Mouse (Mus musculus) forebrain, embryonic 15.5 days (tissue): ENCODE measurements at regions not wholly inside any gene's neighbourhood (a gene's known extent, or its start where the extent isn't known, plus 50 kb on each side); places are given as distances from the start of the nearest gene placed in this dataset.

ENCODE experiments used
- ATAC-seq: fragments of 200-750 bp; cut with Nextera tagmentation; replicated peaks from 2 replicates; pipeline ENCODE4 v1.8.0; 2017; ENCODE audit warnings: mild to moderate bottlenecking, moderate TSS enrichment, moderate library complexity
- H3K27ac ChIP-seq: fragments of 300-500 bp; sonication (generic); replicated peaks from 2 replicates; pipeline ENCODE4 v1.5.1; 2015; ENCODE audit warnings: mild to moderate bottlenecking, inconsistent platforms
- H3K27me3 ChIP-seq: fragments of 300-500 bp; sonication (generic); 2 replicates; pipeline ENCODE4 v1.6.1; 2015; ENCODE audit warnings: inconsistent platforms
- H3K36me3 ChIP-seq: fragments of 300-500 bp; sonication (generic); 2 replicates; pipeline ENCODE4 v1.6.1; 2015; ENCODE audit warnings: mild to moderate bottlenecking, inconsistent platforms
- H3K4me1 ChIP-seq: fragments of 300-500 bp; sonication (generic); 2 replicates; pipeline ENCODE4 v1.6.1; 2015; ENCODE audit warnings: inconsistent platforms
- H3K4me2 ChIP-seq: fragments of 300-500 bp; sonication (generic); replicated peaks from 2 replicates; pipeline ENCODE4 v1.6.1; 2015; ENCODE audit warnings: mild to moderate bottlenecking, inconsistent platforms
- H3K4me3 ChIP-seq: fragments of 300-500 bp; sonication (generic); 2 replicates; pipeline ENCODE4 v1.5.1; 2015; ENCODE audit warnings: mild to moderate bottlenecking, inconsistent platforms
- H3K9ac ChIP-seq: fragments of 300-500 bp; sonication (generic); replicated peaks from 2 replicates; pipeline ENCODE4 v1.6.1; 2015; ENCODE audit warnings: mild to moderate bottlenecking, inconsistent platforms
- H3K9me3 ChIP-seq: fragments of 300-500 bp; sonication (generic); 2 replicates; pipeline ENCODE4 v1.6.1; 2016; ENCODE audit warnings: inconsistent platforms
- WGBS: fragments of 180-500 bp; shearing (Covaris S2); methylation state at CpG from one replicate; pipeline ENCODE4 v1.1.7; 2015; ENCODE audit warnings: mixed read lengths; 5-methylcytosine and 5-hydroxymethylcytosine counted together

- no peak for ATAC-seq
- no peak overlapping the region for H3K4me2 ChIP-seq
- H3K9ac ChIP-seq, result no peak overlapping the region
- no peaks in the 10 kb centered on the region for H3K4me1 ChIP-seq
- H3K27me3 ChIP-seq, result no peaks in the 10 kb centered on the region
- H3K36me3 ChIP-seq, result no peaks in the 10 kb centered on the region
- 64% methylated on average over 2 of the region's 2 CpGs for WGBS
- H3K27ac ChIP-seq, result no peak overlapping the region
- no peaks in the 10 kb centered on the region for H3K9me3 ChIP-seq
- no peak overlapping the region for H3K4me3 ChIP-seq
These were observed 644.9 kb downstream of the Actr3 start for GRCm38 (mm10) chr1:124790646-124791045.

- Histone ChIP-seq H3K9ac (no peak overlapping the region), H3K27me3 (no peaks in the 10 kb centered on the region), H3K4me2 (no peak overlapping the region), H3K36me3 (no peaks in the 10 kb centered on the region), H3K9me3 (no peaks in the 10 kb centered on the region), H3K4me3 (no peak overlapping the region), H3K27ac (no peak overlapping the region), H3K4me1 (no peaks in the 10 kb centered on the region)
- WGBS, result 88% methylated on average over 3 of the region's 3 CpGs
- no peak for ATAC-seq
These were observed 645.4 kb downstream of the Actr3 start for GRCm38 (mm10) chr1:124790130-124790529.

- Histone ChIP-seq H3K9me3 (no peaks in the 10 kb centered on the region), H3K4me1 (no peaks in the 10 kb centered on the region), H3K36me3 (no peaks in the 10 kb centered on the region), H3K27ac (no peak overlapping the region), H3K4me3 (no peak overlapping the region), H3K9ac (no peak overlapping the region), H3K4me2 (no peak overlapping the region), H3K27me3 (no peaks in the 10 kb centered on the region)
- ATAC-seq, result no peak
- 78% methylated on average over 2 of the region's 2 CpGs for WGBS
These were observed 652.5 kb downstream of the Actr3 start for GRCm38 (mm10) chr1:124783066-124783465.

- H3K4me2 ChIP-seq, result no peak overlapping the region
- no peak overlapping the region for H3K27ac ChIP-seq
- no peaks in the 10 kb centered on the region for H3K9me3 ChIP-seq
- H3K27me3 ChIP-seq, result no peaks in the 10 kb centered on the region
- WGBS, result 87% methylated on average over 2 of the region's 2 CpGs
- ATAC-seq, result no peak
- H3K36me3 ChIP-seq, result no peaks in the 10 kb centered on the region
- no peak overlapping the region for H3K4me3 ChIP-seq
- no peaks in the 10 kb centered on the region for H3K4me1 ChIP-seq
- H3K9ac ChIP-seq, result no peak overlapping the region
These were observed 657.8 kb downstream of the Actr3 start for GRCm38 (mm10) chr1:124777685-124778084.

GRCm38 (mm10) chr1:124756721-124757120 is 678.8 kb downstream of the Actr3 start:
- H3K27me3 ChIP-seq, result no peaks in the 10 kb centered on the region
- no peaks in the 10 kb centered on the region for H3K4me1 ChIP-seq
- H3K27ac ChIP-seq, result no peak overlapping the region
- H3K36me3 ChIP-seq, result no peaks in the 10 kb centered on the region
- H3K9ac ChIP-seq, result no peak overlapping the region
- no peak overlapping the region for H3K4me2 ChIP-seq
- ATAC-seq, result no peak
- H3K9me3 ChIP-seq, result no peaks in the 10 kb centered on the region
- no peak overlapping the region for H3K4me3 ChIP-seq

- no peak overlapping the region for H3K9ac ChIP-seq
- no peak overlapping the region for H3K4me3 ChIP-seq
- ATAC-seq, result no peak
- no peaks in the 10 kb centered on the region for H3K27me3 ChIP-seq
- 65% methylated on average over 3 of the region's 3 CpGs for WGBS
- no peaks in the 10 kb centered on the region for H3K36me3 ChIP-seq
- H3K27ac ChIP-seq, result no peak overlapping the region
- no peaks in the 10 kb centered on the region for H3K4me1 ChIP-seq
- H3K4me2 ChIP-seq, result no peak overlapping the region
- H3K9me3 ChIP-seq, result no peaks in the 10 kb centered on the region
These were observed 694.4 kb upstream of the Dpp10 start for GRCm38 (mm10) chr1:124739777-124740176.

GRCm38 (mm10) chr1:124730364-124730763 is 685.0 kb upstream of the Dpp10 start:
- H3K4me3 ChIP-seq, result no peak overlapping the region
- H3K9me3 ChIP-seq, result no peaks in the 10 kb centered on the region
- no peaks in the 10 kb centered on the region for H3K36me3 ChIP-seq
- no peaks in the 10 kb centered on the region for H3K4me1 ChIP-seq
- ATAC-seq, result no peak
- H3K4me2 ChIP-seq, result no peak overlapping the region
- no peak overlapping the region for H3K9ac ChIP-seq
- no peak overlapping the region for H3K27ac ChIP-seq
- no peaks in the 10 kb centered on the region for H3K27me3 ChIP-seq

- H3K4me3 ChIP-seq, result no peak overlapping the region
- H3K27ac ChIP-seq, result no peak overlapping the region
- no peak; the same call in 1 of the 2 replicates for ATAC-seq
- H3K9ac ChIP-seq, result no peak overlapping the region
- no peaks in the 10 kb centered on the region for H3K36me3 ChIP-seq
- 0% methylated on average over 1 of the region's 1 CpGs for WGBS
- no peak overlapping the region for H3K4me2 ChIP-seq
- no peaks in the 10 kb centered on the region for H3K27me3 ChIP-seq
- H3K9me3 ChIP-seq, result no peaks in the 10 kb centered on the region
- H3K4me1 ChIP-seq, result no peaks in the 10 kb centered on the region
These were observed 672.7 kb upstream of the Dpp10 start for GRCm38 (mm10) chr1:124718065-124718464.

GRCm38 (mm10) chr1:124706246-124706645 is 660.9 kb upstream of the Dpp10 start:
- no peak overlapping the region for H3K4me2 ChIP-seq
- no peak overlapping the region for H3K9ac ChIP-seq
- no peaks in the 10 kb centered on the region for H3K27me3 ChIP-seq
- no peak overlapping the region for H3K4me3 ChIP-seq
- H3K27ac ChIP-seq, result no peak overlapping the region
- H3K36me3 ChIP-seq, result no peaks in the 10 kb centered on the region
- 88% methylated on average over 2 of the region's 2 CpGs for WGBS
- H3K9me3 ChIP-seq, result no peaks in the 10 kb centered on the region
- ATAC-seq, result no peak
- H3K4me1 ChIP-seq, result no peaks in the 10 kb centered on the region

GRCm38 (mm10) chr1:124674420-124674819 is 629.1 kb upstream of the Dpp10 start:
- Histone ChIP-seq H3K4me1 (no peaks in the 10 kb centered on the region), H3K36me3 (no peaks in the 10 kb centered on the region), H3K4me3 (no peak overlapping the region), H3K27me3 (no peaks in the 10 kb centered on the region), H3K9ac (no peak overlapping the region), H3K4me2 (no peak overlapping the region), H3K27ac (no peak overlapping the region), H3K9me3 (no peaks in the 10 kb centered on the region)
- 26% methylated on average over 2 of the region's 2 CpGs for WGBS
- no peak for ATAC-seq

GRCm38 (mm10) chr1:124652872-124653271 is 607.5 kb upstream of the Dpp10 start:
- H3K27me3 ChIP-seq, result no peaks in the 10 kb centered on the region
- H3K27ac ChIP-seq, result no peak overlapping the region
- H3K4me1 ChIP-seq, result no peaks in the 10 kb centered on the region
- no peaks in the 10 kb centered on the region for H3K9me3 ChIP-seq
- no peak for ATAC-seq
- no peak overlapping the region for H3K9ac ChIP-seq
- H3K4me2 ChIP-seq, result no peak overlapping the region
- H3K4me3 ChIP-seq, result no peak overlapping the region
- H3K36me3 ChIP-seq, result no peaks in the 10 kb centered on the region

GRCm38 (mm10) chr1:124652251-124652861 is 607.0 kb upstream of the Dpp10 start:
- no peaks in the 10 kb centered on the region for H3K36me3 ChIP-seq
- no peaks in the 10 kb centered on the region for H3K27me3 ChIP-seq
- ATAC-seq, result peak; percentile 78
- no peak overlapping the region for H3K27ac ChIP-seq
- H3K4me3 ChIP-seq, result no peak overlapping the region
- no peaks in the 10 kb centered on the region for H3K4me1 ChIP-seq
- no peak overlapping the region for H3K9ac ChIP-seq
- H3K4me2 ChIP-seq, result no peak overlapping the region
- WGBS, result 57% methylated on average over 3 of the region's 3 CpGs
- H3K9me3 ChIP-seq, result no peaks in the 10 kb centered on the region

GRCm38 (mm10) chr1:124635246-124635768 is 589.9 kb upstream of the Dpp10 start:
- H3K27ac ChIP-seq, result no peak overlapping the region
- no peaks in the 10 kb centered on the region for H3K27me3 ChIP-seq
- H3K4me2 ChIP-seq, result no peak overlapping the region
- no peaks in the 10 kb centered on the region for H3K4me1 ChIP-seq
- H3K9ac ChIP-seq, result no peak overlapping the region
- ATAC-seq, result no peak
- H3K36me3 ChIP-seq, result no peaks in the 10 kb centered on the region
- no peak overlapping the region for H3K4me3 ChIP-seq
- no peaks in the 10 kb centered on the region for H3K9me3 ChIP-seq
